Mouse (Mus musculus): ENCODE measurements around the gene Sorcs3.

GRCm38 (mm10) chr19:48469791-48470410 is 264.1 kb downstream of the Sorcs3 start:
- TF ChIP-seq CTCF (IDR thresholded peaks at IDR 0.05; ENCODE audit: borderline replicate concordance, insufficient read depth, low read length) (no peak), POLR2A (IDR thresholded peaks at IDR 0.05; ENCODE audit: low read depth, low read length) (no peak)

Data from embryonic fibroblast, embryonic 13.5 days (primary cell).